Mouse (Mus musculus): ENCODE measurements around the gene Eif4g1. TPM values are rescaled to one million over a fixed set of nuclear protein-coding genes. Genes with fewer than 3 reads are reported as not detected.
A peak's percentile ranks its signal among the peaks of the same experiment; 100 is the strongest.
"Not testable (repeated sequence)": the region's sequence is repeated elsewhere in the genome, so short reads cannot be mapped to it uniquely, and the experiment has no call there.

Gene Eif4g1
- polyA plus RNA-seq (2015; fragmentation: Nextera tagmentation; extraction: Ambion mirVana): 137 and 140 TPM in 2 replicates

- not testable (repeated sequence) for H3K9me3 ChIP-seq; ATAC-seq (replicated peaks); H3K9ac ChIP-seq (replicated peaks); H3K27ac ChIP-seq (replicated peaks); H3K4me2 ChIP-seq (replicated peaks); H3K4me3 ChIP-seq; H3K4me1 ChIP-seq; H3K27me3 ChIP-seq
- WGBS: 98% methylated on average over 5 of the region's 6 CpGs
- peaks cover 12% of the 10 kb centered on the region for H3K36me3 ChIP-seq
Measured at GRCm38 (mm10) chr16:20668013-20668412, at the start of gene Eif4g1. Eif4g1 (plus strand) TSS chr16:20668313.

DNA sequence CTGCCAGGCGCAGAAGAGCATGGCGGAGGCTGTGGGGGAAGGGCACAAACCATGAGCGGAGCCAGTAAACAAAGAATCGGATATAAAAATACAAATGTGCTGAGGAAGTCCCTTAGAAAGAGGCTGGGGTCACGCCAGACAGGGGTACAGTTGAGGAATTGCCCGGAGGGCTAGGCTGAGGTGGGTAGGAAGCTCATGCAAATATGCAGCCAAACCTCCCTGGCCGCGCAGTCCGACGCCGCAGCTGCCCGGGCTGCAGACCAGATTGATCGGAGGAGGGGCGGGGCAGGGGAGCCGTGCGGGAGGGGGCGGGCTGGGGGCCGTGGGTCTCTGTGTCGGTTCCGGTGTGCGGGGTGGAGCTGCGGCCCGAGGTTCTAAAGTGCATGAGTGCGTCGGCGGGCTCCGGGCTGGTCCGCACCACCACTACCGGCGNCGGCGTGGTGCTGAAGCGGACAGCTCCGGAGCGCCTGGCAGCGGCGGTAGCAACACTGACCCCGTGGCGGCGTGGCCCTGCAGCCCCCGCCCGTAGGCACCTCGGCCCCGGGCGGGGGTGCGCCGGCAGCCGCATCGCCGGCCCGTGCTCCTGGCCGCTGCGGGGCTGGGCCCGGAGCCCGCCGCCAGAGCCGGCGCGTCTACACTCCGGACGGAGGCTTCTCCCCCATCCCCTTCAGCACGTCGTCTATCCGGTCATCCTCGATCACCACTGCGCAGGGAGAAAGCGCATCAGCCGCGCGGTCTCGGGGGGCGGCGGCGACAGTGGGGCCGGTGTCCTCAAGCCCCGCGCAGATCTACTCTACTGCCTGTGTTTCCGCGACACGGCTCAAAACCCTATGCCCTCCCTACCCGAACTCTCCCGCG lies 48.3 kb upstream of the Eif4g1 start:
- H3K27me3 ChIP-seq: no peaks in the 10 kb centered on the region
- peaks cover 8% of the 10 kb centered on the region for H3K36me3 ChIP-seq
- ATAC-seq (replicated peaks): peak; percentile 15
- no peaks in the 10 kb centered on the region for H3K9me3 ChIP-seq
- peak overlapping the region; percentile 92 for H3K27ac ChIP-seq (replicated peaks)
- H3K9ac ChIP-seq (replicated peaks): peak overlapping the region; percentile 92
- H3K4me2 ChIP-seq (replicated peaks): peak overlapping the region; percentile 84
- H3K4me1 ChIP-seq: peaks cover 36% of the 10 kb centered on the region
- WGBS: under 1% methylated on average over 82 of the region's 83 CpGs
- peak overlapping the region; percentile 90 for H3K4me3 ChIP-seq

DNA sequence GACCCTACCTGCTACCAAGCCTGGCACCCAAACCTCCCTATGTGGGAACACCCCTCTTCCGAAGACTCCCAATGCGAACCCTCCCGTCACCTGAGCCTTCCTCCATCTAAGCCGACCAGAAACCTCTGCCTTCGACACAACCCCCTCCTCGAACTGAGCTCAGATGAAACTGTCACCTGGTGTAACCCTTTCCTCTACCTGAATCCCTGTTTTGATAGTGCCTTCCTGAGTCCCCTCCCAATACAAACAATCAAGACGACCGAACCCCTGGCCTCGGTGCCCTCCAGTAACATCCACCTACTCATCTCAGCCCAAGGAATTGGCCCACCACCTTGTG lies 47.7 kb upstream of the Eif4g1 start:
- H3K9ac ChIP-seq (replicated peaks): peak overlapping the region; percentile 92
- ATAC-seq (replicated peaks): no peak
- peak overlapping the region; percentile 92 for H3K27ac ChIP-seq (replicated peaks)
- H3K4me1 ChIP-seq: peaks cover 36% of the 10 kb centered on the region
- no peaks in the 10 kb centered on the region for H3K9me3 ChIP-seq
- H3K4me3 ChIP-seq: peak overlapping the region; percentile 90
- H3K4me2 ChIP-seq (replicated peaks): peak overlapping the region; percentile 84
- 0% methylated on average over 9 of the region's 9 CpGs for WGBS
- H3K36me3 ChIP-seq: peaks cover 8% of the 10 kb centered on the region
- H3K27me3 ChIP-seq: no peaks in the 10 kb centered on the region

DNA sequence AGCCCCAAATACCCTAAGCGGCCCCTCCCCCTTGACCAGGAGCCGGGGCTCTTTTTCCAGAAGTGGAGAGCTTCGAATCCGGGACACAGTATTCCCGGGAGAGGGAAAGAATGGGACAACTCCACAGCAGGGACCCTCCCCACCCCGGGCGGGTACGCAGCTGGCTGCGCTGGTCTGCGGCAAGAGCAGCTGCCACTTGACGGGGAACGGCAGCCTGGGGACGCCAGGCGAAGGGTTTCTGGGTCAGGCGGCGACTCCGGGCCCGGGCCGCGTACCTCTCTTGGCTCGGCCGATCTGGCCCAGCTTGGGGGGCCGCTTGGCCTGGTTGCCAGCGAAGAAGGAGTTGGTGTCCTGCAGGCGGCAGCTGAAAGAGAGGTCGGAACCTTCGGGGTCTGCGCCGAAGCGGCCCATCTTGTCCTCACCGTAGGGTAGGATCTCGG lies 47.3 kb upstream of the Eif4g1 start:
- ATAC-seq (replicated peaks): peak; percentile 14
- Histone ChIP-seq H3K9ac (replicated peaks) (peak overlapping the region; percentile 92), H3K27ac (replicated peaks) (peak overlapping the region; percentile 92), H3K27me3 (no peaks in the 10 kb centered on the region), H3K4me2 (replicated peaks) (peak overlapping the region; percentile 84), H3K4me3 (peak overlapping the region; percentile 90), H3K9me3 (no peaks in the 10 kb centered on the region), H3K4me1 (peaks cover 36% of the 10 kb centered on the region), H3K36me3 (peaks cover 8% of the 10 kb centered on the region)
- under 1% methylated on average over 32 of the region's 32 CpGs for WGBS

- peak within 1 kb of the TSS; percentile 92 for H3K9ac ChIP-seq (replicated peaks)
- H3K4me1 ChIP-seq: peaks cover 36% of the 10 kb centered on the region
- no peaks in the 10 kb centered on the region for H3K9me3 ChIP-seq
- 1% methylated on average over 79 of the region's 92 CpGs for WGBS
- H3K4me2 ChIP-seq (replicated peaks): peak within 1 kb of the TSS; percentile 84
- no peaks in the 10 kb centered on the region for H3K27me3 ChIP-seq
- peak; percentile 52 for ATAC-seq (replicated peaks)
- peak within 1 kb of the TSS; percentile 90 for H3K4me3 ChIP-seq
- peak within 1 kb of the TSS; percentile 92 for H3K27ac ChIP-seq (replicated peaks)
- H3K36me3 ChIP-seq: peaks cover 5% of the 10 kb centered on the region; the same call in 1 of the 2 replicates
Measured at GRCm38 (mm10) chr16:20621191-20621990, 46.7 kb upstream of the Eif4g1 start, which contains the start of gene Camk2n2. Camk2n2 (minus strand) TSS chr16:20621287.

- WGBS: under 1% methylated on average over 36 of the region's 37 CpGs
- Histone ChIP-seq H3K9ac (replicated peaks) (peak overlapping the region; percentile 92), H3K27me3 (no peaks in the 10 kb centered on the region), H3K4me1 (peaks cover 36% of the 10 kb centered on the region), H3K36me3 (peaks cover 5% of the 10 kb centered on the region; the same call in 1 of the 2 replicates), H3K27ac (replicated peaks) (peak overlapping the region; percentile 92), H3K9me3 (no peaks in the 10 kb centered on the region), H3K4me3 (peak overlapping the region; percentile 90), H3K4me2 (replicated peaks) (peak overlapping the region; percentile 84)
- ATAC-seq (replicated peaks): peak; percentile 55
Measured at GRCm38 (mm10) chr16:20621991-20622685, 46.0 kb upstream of the Eif4g1 start.

DNA sequence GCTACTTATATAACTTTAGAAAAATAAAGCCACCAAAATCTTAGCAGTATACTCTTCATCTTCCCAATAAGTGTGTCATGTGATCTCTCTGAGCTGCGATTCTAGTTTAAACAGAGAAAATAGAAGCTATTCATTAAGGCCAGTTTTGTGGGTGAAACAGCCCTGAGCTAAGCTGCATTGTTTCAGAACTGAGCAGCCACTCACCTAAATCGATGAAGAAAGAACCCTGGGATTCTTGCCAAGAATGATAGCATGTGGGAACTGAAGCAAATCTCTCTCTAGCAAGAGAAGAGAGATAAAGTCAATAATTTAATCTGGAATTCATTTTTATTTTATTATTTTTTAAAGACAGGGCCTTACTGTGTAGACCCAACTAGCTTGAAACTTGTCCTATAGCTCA lies 44.9 kb upstream of the Eif4g1 start:
- 8% methylated on average over 2 of the region's 2 CpGs for WGBS
- no peaks in the 10 kb centered on the region for H3K36me3 ChIP-seq
- peaks cover 36% of the 10 kb centered on the region for H3K4me1 ChIP-seq
- no peak overlapping the region for H3K9ac ChIP-seq (replicated peaks)
- no peak overlapping the region for H3K4me2 ChIP-seq (replicated peaks)
- peak overlapping the region; percentile 90; the same call in 1 of the 2 replicates for H3K4me3 ChIP-seq
- no peak for ATAC-seq (replicated peaks)
- H3K27me3 ChIP-seq: no peaks in the 10 kb centered on the region
- no peaks in the 10 kb centered on the region for H3K9me3 ChIP-seq
- peak overlapping the region; percentile 92; the same call in 1 of the 2 replicates for H3K27ac ChIP-seq (replicated peaks)

- ATAC-seq (replicated peaks): peak; percentile 75
- Histone ChIP-seq H3K4me2 (replicated peaks) (peak overlapping the region; percentile 88), H3K4me3 (peak overlapping the region; percentile 56), H3K4me1 (peaks cover 25% of the 10 kb centered on the region), H3K9me3 (no peaks in the 10 kb centered on the region), H3K36me3 (no peaks in the 10 kb centered on the region), H3K27me3 (no peaks in the 10 kb centered on the region), H3K27ac (replicated peaks) (peak overlapping the region; percentile 63), H3K9ac (replicated peaks) (peak overlapping the region; percentile 67; the same call in 1 of the 2 replicates)
- 41% methylated on average over 11 of the region's 11 CpGs for WGBS
Measured at GRCm38 (mm10) chr16:20628871-20629391, 39.2 kb upstream of the Eif4g1 start.

DNA sequence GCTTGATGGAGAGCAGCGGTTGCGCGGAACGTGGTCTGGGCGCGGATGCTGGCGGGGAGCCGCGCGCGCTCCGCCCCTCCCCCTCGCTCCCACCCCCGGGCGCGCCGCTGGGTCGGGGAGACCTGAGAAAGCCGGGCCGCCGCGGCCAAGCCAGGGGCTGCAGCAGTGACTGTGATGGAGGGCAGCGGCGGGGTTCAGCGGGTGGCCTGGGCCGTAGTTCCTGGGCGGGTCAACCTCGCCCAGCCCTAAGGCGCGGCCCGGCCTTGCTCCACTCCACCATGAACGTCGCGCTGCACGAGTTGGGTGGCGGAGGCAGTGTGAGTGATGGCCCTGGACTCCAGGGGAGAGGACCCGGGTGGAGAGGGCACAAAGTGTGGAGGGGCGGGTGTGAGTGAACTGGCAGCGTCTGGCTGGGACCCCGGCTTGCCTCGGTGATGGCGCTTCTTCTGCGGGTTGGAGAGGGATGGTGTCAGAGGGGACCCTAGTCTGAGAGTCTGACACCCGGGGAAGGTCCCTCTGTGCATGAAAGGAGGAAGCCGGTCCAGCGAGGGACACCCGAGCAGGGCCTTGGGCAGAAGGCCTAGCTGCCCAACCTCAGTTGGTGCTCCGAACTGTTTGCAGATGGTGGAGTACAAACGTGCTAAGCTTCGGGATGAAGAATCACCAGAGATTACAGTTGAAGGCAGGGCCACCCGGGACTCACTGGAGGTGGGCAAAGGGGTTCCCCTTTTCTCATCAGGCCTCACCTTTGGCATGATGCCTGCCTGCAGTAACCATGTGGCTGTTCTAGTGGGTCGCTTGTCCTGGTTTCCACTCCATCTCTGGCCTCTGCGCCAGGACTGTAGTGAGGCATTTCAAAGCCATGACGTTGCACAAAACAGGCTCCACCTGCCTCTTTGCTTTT lies 38.1 kb upstream of the Eif4g1 start, which contains the start of gene Ece2:
Gene Ece2, plus strand, starts transcription at position 98 of the 904 bp plus-strand sequence.
- peak; percentile 70 for ATAC-seq (replicated peaks)
- H3K4me2 ChIP-seq (replicated peaks): peak within 1 kb of the TSS; percentile 88
- peak within 1 kb of the TSS; percentile 63 for H3K27ac ChIP-seq (replicated peaks)
- H3K4me3 ChIP-seq: peak within 1 kb of the TSS; percentile 56
- H3K9ac ChIP-seq (replicated peaks): peak within 1 kb of the TSS; percentile 67
- H3K4me1 ChIP-seq: peaks cover 25% of the 10 kb centered on the region
- no peaks in the 10 kb centered on the region for H3K27me3 ChIP-seq
- H3K9me3 ChIP-seq: no peaks in the 10 kb centered on the region
- no peaks in the 10 kb centered on the region for H3K36me3 ChIP-seq
- 4% methylated on average over 54 of the region's 54 CpGs for WGBS

GRCm38 (mm10) chr16:20637410-20637809 lies 30.7 kb upstream of the Eif4g1 start:
- Histone ChIP-seq H3K4me1 (peaks cover 21% of the 10 kb centered on the region), H3K9ac (replicated peaks) (no peak overlapping the region), H3K9me3 (no peaks in the 10 kb centered on the region), H3K36me3 (no peaks in the 10 kb centered on the region), H3K27ac (replicated peaks) (peak overlapping the region; percentile 79; the same call in 1 of the 2 replicates), H3K27me3 (no peaks in the 10 kb centered on the region), H3K4me2 (replicated peaks) (no peak overlapping the region), H3K4me3 (no peak overlapping the region)
- WGBS: 88% methylated on average over 8 of the region's 8 CpGs
- no peak for ATAC-seq (replicated peaks)

All from forebrain, embryonic 15.5 days (tissue).